Mouse (Mus musculus) megakaryocyte, embryonic 14.5 days (primary cell): ENCODE measurements at regions not wholly inside any gene's neighbourhood (a gene's known extent, or its start where the extent isn't known, plus 50 kb on each side); places are given as distances from the start of the nearest gene placed in this dataset.

Experiments used
- FLI1 ChIP-seq: IDR thresholded peaks from 2 replicates; pipeline ENCODE4 v1.6.1; 2012; ENCODE audit warnings: low read length, inconsistent platforms, mixed read lengths
- GATA1 ChIP-seq: IDR thresholded peaks from 3 replicates; pipeline ENCODE4 v1.6.1; 2012; ENCODE audit warnings: mixed read lengths, low read length, inconsistent platforms, borderline replicate concordance

DNA sequence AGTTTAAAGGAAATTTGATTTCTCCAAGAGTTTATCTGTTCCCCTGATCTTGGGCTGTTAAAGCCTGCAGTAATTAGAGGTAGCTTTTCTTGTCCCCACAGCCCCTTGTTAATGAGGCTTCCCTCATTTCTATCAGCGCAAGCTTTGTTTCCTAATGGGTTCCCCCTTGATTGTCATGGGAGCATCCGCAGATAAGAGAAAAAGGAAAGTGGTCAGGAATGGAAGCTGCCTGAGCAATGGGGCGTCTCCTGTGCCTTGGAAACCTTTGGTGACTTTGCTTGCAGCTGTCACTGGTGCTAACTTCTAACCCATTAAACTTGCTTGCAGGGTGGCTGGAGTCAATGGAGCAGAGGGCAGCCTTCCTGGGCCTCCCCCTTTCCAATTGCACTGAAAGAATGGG lies 202.7 kb upstream of the Arglu1 start:
- TF ChIP-seq GATA1 (no peak), FLI1 (no peak)
